Mouse (Mus musculus) thymus, adult 2 months (tissue): Measurements from ENCODE around the gene Spaca3.

ENCODE experiments used
- CTCF ChIP-seq: fragments of 200-500 bp; IDR thresholded peaks from 2 replicates; pipeline ENCODE4 v1.5.1; 2012; ENCODE audit warnings: mild to moderate bottlenecking, control low read depth, low read length, moderate library complexity, borderline replicate concordance; ENCODE audit not compliant: control insufficient read depth, poor library complexity, insufficient read depth; ENCODE audit errors: extremely low read depth
- POLR2A ChIP-seq: fragments of 200-500 bp; IDR thresholded peaks from 2 replicates; pipeline ENCODE4 v1.6.1; 2012; ENCODE audit warnings: mild to moderate bottlenecking, low read length, control low read depth, moderate library complexity; ENCODE audit not compliant: control insufficient read depth, poor library complexity, insufficient read depth; ENCODE audit errors: extremely low read depth

GRCm38 (mm10) chr11:80835841-80836240 lies 22.3 kb upstream of the Spaca3 start:
- no peak for TF ChIP-seq CTCF
- TF ChIP-seq POLR2A = no peak
